ENCODE assay signal across 30 mouse cellular contexts in the genomic region with DNA sequence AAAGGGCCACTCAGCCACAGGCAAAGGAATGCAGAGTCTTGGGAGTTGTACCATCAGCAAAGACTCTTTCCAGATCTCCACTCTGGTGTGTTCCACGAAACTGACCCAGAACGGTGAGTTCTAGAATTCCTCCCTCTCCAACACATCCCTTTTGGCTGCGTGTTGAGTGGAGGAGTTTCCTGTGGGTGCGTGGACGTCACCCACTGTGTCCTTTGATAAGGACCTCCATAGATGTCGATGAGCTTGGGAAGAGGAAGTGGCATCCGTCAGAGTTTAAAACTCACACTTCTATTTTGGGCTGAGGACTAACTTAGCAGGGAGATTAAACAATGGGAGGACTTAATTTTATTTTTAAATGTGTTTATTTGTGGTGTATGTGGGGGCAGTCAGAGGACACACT.
DNase-seq lines count a peak whose midpoint lies in the region; ATAC-seq and TF ChIP-seq lines count a peak whose summit lies in the region.
"Had no signal": no experiment of that assay in that cellular context is flagged by ENCODE, and none has a peak within 500 bp of the region (broad histone marks: within the 10 kb centered on the region; RNA-seq: fewer than 3 reads in every experiment).

No protein-coding gene starts in this region.

- ATAC-seq in lung, postnatal 0 days = peak; percentile 42
- peak; percentile 58; the same call in 1 of the 2 replicates for ATAC-seq in heart, embryonic 16.5 days (replicated peaks; ENCODE audit: extremely low read depth, insufficient read depth, low FRiP score)
- no peak for ATAC-seq in midbrain, embryonic 16.5 days
- ATAC-seq: CD4-positive, CD25-positive, alpha-beta regulatory T cell, adult 4 months; forebrain, embryonic 16.5 days; intestine, postnatal 0 days had no signal

- H3K9me3 ChIP-seq in lung, postnatal 0 days (ENCODE audit: low read length) = no peaks in the 10 kb centered on the region
- no peaks in the 10 kb centered on the region for H3K9me3 ChIP-seq in heart, embryonic 16.5 days (replicated peaks; ENCODE audit: control insufficient read depth, low read length)
- H3K9me3 ChIP-seq in midbrain, embryonic 16.5 days (replicated peaks; ENCODE audit: control insufficient read depth, low read length, poor library complexity, severe bottlenecking) = no peaks in the 10 kb centered on the region
- H3K9me3 ChIP-seq: embryonic facial prominence, embryonic 12.5 days; forebrain, embryonic 10.5 days; kidney, embryonic 15.5 days; limb, embryonic 12.5 days; liver, embryonic 15.5 days; megakaryocyte, embryonic 14.5 days; midbrain, embryonic 12.5 days; neural tube, embryonic 13.5 days had no signal

- no peaks in the 10 kb centered on the region for H3K27me3 ChIP-seq in lung, postnatal 0 days (replicated peaks; ENCODE audit: insufficient read depth, low read length)
- no peaks in the 10 kb centered on the region for H3K27me3 ChIP-seq in heart, embryonic 16.5 days (ENCODE audit: control insufficient read depth, insufficient read depth, low read length)
- no peaks in the 10 kb centered on the region for H3K27me3 ChIP-seq in midbrain, embryonic 16.5 days (ENCODE audit: control insufficient read depth, insufficient read depth, low read depth, low read length)
- H3K27me3 ChIP-seq: embryonic facial prominence, embryonic 12.5 days; kidney, embryonic 15.5 days; limb, embryonic 12.5 days; liver, embryonic 15.5 days; midbrain, embryonic 12.5 days; neural tube, embryonic 13.5 days had no signal

- 60% methylated on average over 7 of the region's 7 CpGs for WGBS in lung, postnatal 0 days
- 34% methylated on average over 7 of the region's 7 CpGs for WGBS in heart, embryonic 16.5 days
- 94% methylated on average over 7 of the region's 7 CpGs for WGBS in midbrain, embryonic 16.5 days

- DNase-seq in heart, adult 8-10 months (ENCODE audit: low spot score) = peak; percentile 37
- no peak for DNase-seq in heart, postnatal 36 days
- DNase-seq in lung, postnatal 0 days (ENCODE audit: low spot score) = peak; percentile 15
- DNase-seq in lung, postnatal 36 days = no peak
- no peak for DNase-seq in right cerebral cortex, postnatal 4 days
- DNase-seq: adrenal gland, postnatal 14 days; cerebellum, adult 11 months; cerebellum, adult 9-10 months; cerebellum, postnatal 36 days; embryo, embryonic 11 days; gastrocnemius, adult 2 months; gastrocnemius, postnatal 36 days; kidney, postnatal 25 days; thymus, adult 2 months; thymus, postnatal 36 days had no signal

- no peak overlapping the region for H3K4me3 ChIP-seq in lung, postnatal 0 days (ENCODE audit: low read depth, low read length)
- H3K4me3 ChIP-seq in heart, embryonic 16.5 days (ENCODE audit: low read length) = no peak overlapping the region
- H3K4me3 ChIP-seq in midbrain, embryonic 16.5 days (ENCODE audit: low read depth, low read length) = no peak overlapping the region
- H3K4me3 ChIP-seq: embryonic facial prominence, embryonic 12.5 days; forebrain, embryonic 10.5 days; gastrocnemius, adult 2 months; kidney, embryonic 15.5 days; left cerebral cortex, adult 2 months; limb, embryonic 12.5 days; liver, embryonic 15.5 days; midbrain, embryonic 12.5 days; neural tube, embryonic 13.5 days had no signal

- no peak overlapping the region for H3K27ac ChIP-seq in lung, postnatal 0 days (ENCODE audit: low read length)
- H3K27ac ChIP-seq in heart, embryonic 16.5 days (ENCODE audit: low read length) = peak overlapping the region; percentile 44; the same call in 1 of the 2 replicates
- H3K27ac ChIP-seq in midbrain, embryonic 16.5 days (ENCODE audit: low read length) = no peak overlapping the region
- H3K27ac ChIP-seq: embryonic facial prominence, embryonic 12.5 days; forebrain, embryonic 10.5 days; gastrocnemius, adult 2 months; hindbrain, embryonic 14.5 days; left cerebral cortex, adult 2 months; limb, embryonic 12.5 days; liver, embryonic 15.5 days; midbrain, embryonic 12.5 days; neural tube, embryonic 13.5 days had no signal

- H3K9ac ChIP-seq in lung, postnatal 0 days (replicated peaks; ENCODE audit: low read depth) = no peak overlapping the region
- no peak overlapping the region for H3K9ac ChIP-seq in heart, embryonic 16.5 days (ENCODE audit: low read length)
- no peak overlapping the region for H3K9ac ChIP-seq in midbrain, embryonic 16.5 days (ENCODE audit: low read depth, low read length)
- H3K9ac ChIP-seq: embryonic facial prominence, embryonic 12.5 days; hindbrain, embryonic 14.5 days; kidney, embryonic 15.5 days; limb, embryonic 12.5 days; liver, embryonic 15.5 days; midbrain, embryonic 12.5 days; neural tube, embryonic 13.5 days had no signal

- H3K36me3 ChIP-seq in lung, postnatal 0 days (ENCODE audit: insufficient read depth, low read length) = peaks cover 21% of the 10 kb centered on the region; the same call in 1 of the 2 replicates
- H3K36me3 ChIP-seq in heart, embryonic 16.5 days (ENCODE audit: control insufficient read depth, insufficient read depth) = peaks cover 29% of the 10 kb centered on the region
- no peaks in the 10 kb centered on the region for H3K36me3 ChIP-seq in midbrain, embryonic 16.5 days (ENCODE audit: control insufficient read depth, insufficient read depth, low read length)
- H3K36me3 ChIP-seq: liver, embryonic 15.5 days; neural tube, embryonic 13.5 days had no signal

- TF ChIP-seq EP300 in lung, postnatal 0 days (IDR thresholded peaks at IDR 0.05) = no peak

- no peak for TF ChIP-seq CTCF in lung, postnatal 0 days (IDR thresholded peaks at IDR 0.05)

- intact Hi-C loops in heart, postnatal 36 days (cut with DNase I) = loop anchor here (5.0 kb wide), 1 partner anchor 100 kb away; a partner anchor contains a TSS

- H3K4me1 ChIP-seq in lung, postnatal 0 days (ENCODE audit: insufficient read depth, low read depth, low read length) = no peaks in the 10 kb centered on the region
- H3K4me1 ChIP-seq in heart, embryonic 16.5 days (ENCODE audit: control insufficient read depth, insufficient read depth, low read length) = peaks cover 7% of the 10 kb centered on the region; the same call in 1 of the 2 replicates
- peaks cover 30% of the 10 kb centered on the region for H3K4me1 ChIP-seq in midbrain, embryonic 16.5 days (ENCODE audit: control insufficient read depth, insufficient read depth, low read length)
- H3K4me1 ChIP-seq: limb, embryonic 12.5 days; liver, embryonic 15.5 days had no signal

- no peak overlapping the region for H3K4me2 ChIP-seq in lung, postnatal 0 days (replicated peaks; ENCODE audit: low read depth, low read length)
- H3K4me2 ChIP-seq in heart, embryonic 16.5 days (ENCODE audit: low read depth, low read length) = no peak overlapping the region
- H3K4me2 ChIP-seq in midbrain, embryonic 16.5 days (ENCODE audit: low read length) = no peak overlapping the region
- H3K4me2 ChIP-seq: embryonic facial prominence, embryonic 12.5 days; hindbrain, embryonic 14.5 days; kidney, embryonic 15.5 days; limb, embryonic 12.5 days; liver, embryonic 15.5 days; midbrain, embryonic 12.5 days; neural tube, embryonic 13.5 days had no signal

Comparison
In these comparisons a context has a peak if more than half of its experiments do, and no peak if none do; other contexts are left out.
1. DNase-seq: peak in heart, adult 8-10 months (single experiment) and lung, postnatal 0 days (single experiment); none in heart, postnatal 36 days (0 of 2), lung, postnatal 36 days (single experiment) and right cerebral cortex, postnatal 4 days (single experiment).